Mouse (Mus musculus): ENCODE measurements around the gene Fat3.

DNA sequence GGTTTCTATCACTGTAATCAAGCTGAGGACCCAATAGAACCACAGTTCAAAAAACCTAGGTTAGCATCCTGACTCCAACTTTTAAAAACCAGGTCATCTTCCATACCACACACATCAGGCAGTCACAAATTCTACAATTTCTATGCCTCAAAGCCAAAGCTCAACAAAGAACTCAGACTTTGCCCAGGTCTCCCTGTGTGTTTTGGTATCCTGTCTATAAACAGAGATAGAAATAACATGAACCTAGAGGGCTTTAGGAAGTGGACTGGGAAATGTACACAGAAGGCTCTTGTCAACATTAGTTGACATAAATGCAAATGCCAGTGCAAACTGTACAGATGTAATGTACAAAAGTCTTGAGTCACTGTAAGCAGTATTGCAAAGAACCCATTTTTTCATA is 13.5 kb downstream of the Fat3 start:
- TF ChIP-seq POLR2A (IDR thresholded peaks at IDR 0.05; ENCODE audit: borderline replicate concordance, control insufficient read depth, low read depth, low read length) (no peak), CTCF (IDR thresholded peaks at IDR 0.05; ENCODE audit: control insufficient read depth, insufficient read depth, low read length) (no peak)

Data from bone marrow, adult 2 months (tissue).